Mouse (Mus musculus): Measurements from ENCODE around the gene Nox1.

GRCm38 (mm10) chrX:134162043-134162720 is 59.6 kb downstream of the Nox1 start, which contains the start of gene Xkrx:
- no peak for TF ChIP-seq MAFK (IDR thresholded peaks at IDR 0.05; ENCODE audit: insufficient read depth, low read depth, low read length)
- no peak for TF ChIP-seq ZC3H11A (IDR thresholded peaks at IDR 0.05; ENCODE audit: borderline replicate concordance, low read depth, low read length)
